Mouse (Mus musculus) CD4-positive, CD25-positive, alpha-beta regulatory T cell, adult 9 weeks (primary cell): Measurements from ENCODE around the gene Vmn2r86. TPM values are rescaled to one million over a fixed set of nuclear protein-coding genes. Genes with fewer than 3 reads are reported as not detected.

Experiments
- polyA plus RNA-seq: library from polyadenylated mRNA; unstranded; fragments of 100-300 nt; shearing (Covaris generic); gene quantifications from one replicate; pipeline ENCODE4 v1.2.1, GENCODE M21; 2017

The Vmn2r86 gene
- polyA plus RNA-seq = not detected

GRCm38 (mm10) chr10:130455950-130456349 is at the start of gene Vmn2r86:
Gene Vmn2r86, minus strand, starts transcription at chr10:130456050.

GRCm38 (mm10) chr10:130497296-130497695 is 41.4 kb upstream of the Vmn2r86 start, which contains the start of gene Vmn2r87:
Gene Vmn2r87, minus strand, starts transcription at chr10:130497396.

GRCm38 (mm10) chr10:130429603-130430002 is 26.2 kb downstream of the Vmn2r86 start, which contains the start of gene Vmn2r85:
Gene Vmn2r85, minus strand, starts transcription at chr10:130429703.

GRCm38 (mm10) chr10:130394232-130394631 is 61.6 kb downstream of the Vmn2r86 start, which contains the start of gene Vmn2r84:
Gene Vmn2r84, minus strand, starts transcription at chr10:130394332.

Other genes starting within 250 kb of the Vmn2r86 start
- not detected for gene Olfr827, start 241.6 kb downstream of the Vmn2r86 start, polyA plus RNA-seq
- 0.07 TPM for gene Neurod4, start 175.8 kb downstream of the Vmn2r86 start, polyA plus RNA-seq
- 277 TPM for gene Tespa1, start 133.2 kb downstream of the Vmn2r86 start, polyA plus RNA-seq
- 1.9 TPM for gene Vmn2r84, start 61.7 kb downstream of the Vmn2r86 start, polyA plus RNA-seq
- gene Vmn2r85, start 26.3 kb downstream of the Vmn2r86 start, polyA plus RNA-seq = not detected
- gene Vmn2r87, start 41.3 kb upstream of the Vmn2r86 start, polyA plus RNA-seq = not detected